Mouse (Mus musculus) myocyte (in vitro differentiated cells): ENCODE measurements around the gene Lce3a. TPM values are rescaled to one million over a fixed set of nuclear protein-coding genes. Genes with fewer than 3 reads are reported as not detected.

Source experiments
- H3K27me3 ChIP-seq: one replicate; pipeline ENCODE4 v1.6.1; 2011; ENCODE audit not compliant: control insufficient read depth, insufficient read depth, insufficient read length
- H3K36me3 ChIP-seq: one replicate; pipeline ENCODE4 v1.6.1; 2011; ENCODE audit not compliant: control insufficient read depth, insufficient read depth
- H3K4me2 ChIP-seq: one replicate; pipeline ENCODE4 v1.6.1; 2011; ENCODE audit warnings: low read depth, control low read depth
- H3K4me3 ChIP-seq: one replicate; pipeline ENCODE4 v1.5.1; 2011; ENCODE audit warnings: mild to moderate bottlenecking, control low read depth, moderate library complexity
- H3K79me2 ChIP-seq: one replicate; pipeline ENCODE4 v1.6.1; 2011; ENCODE audit not compliant: control insufficient read depth, insufficient read depth
- H3ac ChIP-seq: one replicate; pipeline ENCODE4 v1.6.1; 2011; ENCODE audit not compliant: control insufficient read depth, insufficient read length
- CEBPB ChIP-seq: IDR thresholded peaks from 2 replicates; pipeline ENCODE4 v1.6.1; 2011; ENCODE audit warnings: mild to moderate bottlenecking, moderate library complexity; ENCODE audit not compliant: poor library complexity, insufficient read depth, severe bottlenecking
- E2F4 ChIP-seq: IDR thresholded peaks from one replicate; pipeline ENCODE4 v1.6.1; 2011; ENCODE audit warnings: mild to moderate bottlenecking, control low read depth, moderate library complexity; ENCODE audit not compliant: insufficient read depth
- MAX ChIP-seq: IDR thresholded peaks from one replicate; pipeline ENCODE4 v1.6.1; 2011; ENCODE audit warnings: low read depth, mild to moderate bottlenecking, control low read depth
- MYOD1 ChIP-seq, 3 experiments: IDR thresholded peaks; one replicate each; pipeline ENCODE4 v1.6.1; 2011; ENCODE audit warnings: control low read depth in 2 of 3, low read depth in 2 of 3, mild to moderate bottlenecking in 2 of 3, moderate library complexity in 1 of 3; ENCODE audit not compliant: insufficient read length in 2 of 3, control insufficient read depth in 1 of 3
- MYOG ChIP-seq, 3 experiments: IDR thresholded peaks; one replicate each; pipeline ENCODE4 v1.6.1; 2011; ENCODE audit warnings: control low read depth in 2 of 3, low read depth in 2 of 3, mild to moderate bottlenecking in 2 of 3; ENCODE audit not compliant: insufficient read length in 2 of 3, control insufficient read depth in 1 of 3, insufficient read depth in 1 of 3
- POLR2A ChIP-seq: IDR thresholded peaks from one replicate; pipeline ENCODE4 v1.6.1; 2011; ENCODE audit warnings: low read depth, mild to moderate bottlenecking, control low read depth, moderate library complexity; ENCODE audit not compliant: insufficient read length
- POLR2AphosphoS2 ChIP-seq: IDR thresholded peaks from one replicate; pipeline ENCODE4 v1.6.1; 2011; ENCODE audit warnings: low read depth, control low read depth; ENCODE audit not compliant: insufficient read length
- REST ChIP-seq: IDR thresholded peaks from one replicate; pipeline ENCODE4 v1.6.1; 2011; ENCODE audit warnings: mild to moderate bottlenecking, control low read depth, moderate library complexity; ENCODE audit not compliant: insufficient read depth, insufficient read length
- SRF ChIP-seq: IDR thresholded peaks from one replicate; pipeline ENCODE4 v1.6.1; 2011; ENCODE audit warnings: low read depth; ENCODE audit not compliant: control insufficient read depth, insufficient read length
- TCF12 ChIP-seq: IDR thresholded peaks from one replicate; pipeline ENCODE4 v1.6.1; 2011; ENCODE audit warnings: mild to moderate bottlenecking, control low read depth; ENCODE audit not compliant: poor library complexity, insufficient read depth, severe bottlenecking
- TCF3 ChIP-seq: IDR thresholded peaks from one replicate; pipeline ENCODE4 v1.6.1; 2011; ENCODE audit warnings: low read depth, control low read depth; ENCODE audit not compliant: insufficient read length
- USF1 ChIP-seq: IDR thresholded peaks from one replicate; pipeline ENCODE4 v1.6.1; 2011; ENCODE audit warnings: low read depth, mild to moderate bottlenecking, control low read depth, moderate library complexity
- polyA plus RNA-seq: library from polyadenylated mRNA; unstranded; fragments of >200 nt; fragmentation: generic; extraction: Trizol; gene quantifications from one replicate; pipeline ENCODE4 v1.2.1, GENCODE M21; 2012; ENCODE audit warnings: missing spikeins

Lce3a gene
- polyA plus RNA-seq, 1 experiment: not detected

- Histone ChIP-seq H3K36me3 (no peaks in the 10 kb centered on the region), H3ac (no peak overlapping the region), H3K4me2 (no peak overlapping the region), H3K4me3 (no peak overlapping the region), H3K27me3 (no peaks in the 10 kb centered on the region), H3K79me2 (no peaks in the 10 kb centered on the region)
- no peak for TF ChIP-seq CEBPB
- TF ChIP-seq REST: no peak
- no peak for TF ChIP-seq USF1
- no peak for TF ChIP-seq SRF
Observed at GRCm38 (mm10) chr3:92894489-92894888, 31.5 kb downstream of the Lce3a start.

GRCm38 (mm10) chr3:92894063-92894462 lies 32.0 kb downstream of the Lce3a start:
- Histone ChIP-seq H3ac (no peak overlapping the region), H3K36me3 (no peaks in the 10 kb centered on the region), H3K4me3 (no peak overlapping the region), H3K79me2 (no peaks in the 10 kb centered on the region), H3K4me2 (no peak overlapping the region), H3K27me3 (no peaks in the 10 kb centered on the region)
- no peak for TF ChIP-seq USF1
- TF ChIP-seq MYOG (IDR thresholded peaks at IDR 0.05; ENCODE audit: control insufficient read depth in 1 of 3, insufficient read depth in 1 of 3, insufficient read length in 2 of 3, low read depth in 2 of 3): no peak
- TF ChIP-seq TCF3: no peak
- no peak for TF ChIP-seq REST
- no peak for TF ChIP-seq MYOD1 (IDR thresholded peaks at IDR 0.05; ENCODE audit: control insufficient read depth in 1 of 3, insufficient read length in 2 of 3, low read depth in 2 of 3)
- TF ChIP-seq MAX: no peak
- no peak for TF ChIP-seq E2F4
- TF ChIP-seq POLR2A: no peak
- TF ChIP-seq TCF12: no peak
- TF ChIP-seq CEBPB: no peak
- TF ChIP-seq SRF: no peak
- TF ChIP-seq POLR2AphosphoS2: no peak

Other genes with a start within 250 kb of the Lce3a start
- not detected for gene Lce1c, start 247.0 kb downstream of the Lce3a start, polyA plus RNA-seq
- not detected for gene Lce1d, start 239.0 kb downstream of the Lce3a start, polyA plus RNA-seq
- not detected for gene Lce1e, start 217.2 kb downstream of the Lce3a start, polyA plus RNA-seq
- 0.19 TPM for gene Lce1f, start 205.9 kb downstream of the Lce3a start, polyA plus RNA-seq
- not detected for gene Gm38119, start 187.1 kb downstream of the Lce3a start, polyA plus RNA-seq
- 0.07 TPM for gene Lce1g, start 173.9 kb downstream of the Lce3a start, polyA plus RNA-seq
- gene Lce1h, start 161.2 kb downstream of the Lce3a start, polyA plus RNA-seq: not detected
- gene Lce1i, start 147.3 kb downstream of the Lce3a start, polyA plus RNA-seq: not detected
- not detected for gene Lce1j, start 135.7 kb downstream of the Lce3a start, polyA plus RNA-seq
- gene Lce1k, start 118.3 kb downstream of the Lce3a start, polyA plus RNA-seq: not detected
- gene Kprp, start 99.0 kb downstream of the Lce3a start, polyA plus RNA-seq: not detected
- gene Lce1l, start 74.9 kb downstream of the Lce3a start, polyA plus RNA-seq: not detected
- not detected for gene 2310050C09Rik, start 56.0 kb downstream of the Lce3a start, polyA plus RNA-seq
- not detected for gene Lce3b, start 6.7 kb upstream of the Lce3a start, polyA plus RNA-seq
- gene Lce3c, start 18.3 kb upstream of the Lce3a start, polyA plus RNA-seq: not detected
- gene Lce3d, start 31.2 kb upstream of the Lce3a start, polyA plus RNA-seq: not detected
- gene Lce3e, start 40.8 kb upstream of the Lce3a start, polyA plus RNA-seq: not detected
- not detected for gene Lce3f, start 66.0 kb upstream of the Lce3a start, polyA plus RNA-seq
- gene Crct1, start 89.5 kb upstream of the Lce3a start, polyA plus RNA-seq: 0.11 TPM
- gene Lce1m, start 92.8 kb upstream of the Lce3a start, polyA plus RNA-seq: not detected
- gene Gm4858, start 142.6 kb upstream of the Lce3a start, polyA plus RNA-seq: not detected
- gene Crnn, start 218.6 kb upstream of the Lce3a start, polyA plus RNA-seq: not detected